Mouse (Mus musculus) lung, postnatal 0 days (tissue): ENCODE measurements around the gene Nudt5.

Source experiments
- CTCF ChIP-seq: IDR thresholded peaks from 2 replicates; pipeline ENCODE4 v1.5.1; 2016; ENCODE audit warnings: antibody characterized with exemption, mild to moderate bottlenecking
- EP300 ChIP-seq: IDR thresholded peaks from 2 replicates; pipeline ENCODE4 v1.6.1; 2016; ENCODE audit warnings: antibody characterized with exemption, mild to moderate bottlenecking, control low read depth

GRCm38 (mm10) chr2:5844181-5844872 lies 492 bp upstream of the Nudt5 start:
- TF ChIP-seq CTCF = no peak
- no peak for TF ChIP-seq EP300
